Mouse (Mus musculus) neural tube, embryonic 14.5 days (tissue): Measurements from ENCODE around the gene Nos3. TPM values are rescaled to one million over a fixed set of nuclear protein-coding genes. Genes with fewer than 3 reads are reported as not detected.
"Not testable (repeated sequence)": the region's sequence is repeated elsewhere in the genome, so short reads cannot be mapped to it uniquely, and the experiment has no call there.

ENCODE experiments used
- ATAC-seq: fragments of 200-750 bp; cut with Nextera tagmentation; 2 replicates; pipeline ENCODE4 v1.8.0; 2017; ENCODE audit warnings: low read depth, mild to moderate bottlenecking, moderate TSS enrichment, moderate library complexity
- H3K27ac ChIP-seq: fragments of 300-500 bp; sonication (generic); 2 replicates; pipeline ENCODE4 v1.5.1; 2014; ENCODE audit warnings: low read depth, mild to moderate bottlenecking, control low read depth, low read length, moderate library complexity, mixed read lengths
- H3K27me3 ChIP-seq: fragments of 300-500 bp; sonication (generic); 2 replicates; pipeline ENCODE4 v1.6.1; 2014; ENCODE audit warnings: low read length; ENCODE audit not compliant: control insufficient read depth, insufficient read depth
- H3K36me3 ChIP-seq: fragments of 300-500 bp; sonication (generic); 2 replicates; pipeline ENCODE4 v1.6.1; 2014; ENCODE audit warnings: low read length, mixed read lengths; ENCODE audit not compliant: control insufficient read depth, insufficient read depth
- H3K4me1 ChIP-seq: fragments of 300-500 bp; sonication (generic); 2 replicates; pipeline ENCODE4 v1.6.1; 2014; ENCODE audit warnings: low read length; ENCODE audit not compliant: control insufficient read depth, insufficient read depth
- H3K4me2 ChIP-seq: fragments of 300-500 bp; sonication (generic); 2 replicates; pipeline ENCODE4 v1.6.1; 2014; ENCODE audit warnings: mild to moderate bottlenecking, low read depth, low read length, control low read depth
- H3K4me3 ChIP-seq: fragments of 300-500 bp; sonication (generic); 2 replicates; pipeline ENCODE4 v1.5.1; 2014; ENCODE audit warnings: low read depth, low read length, control low read depth, mixed read lengths
- H3K9ac ChIP-seq: fragments of 300-500 bp; sonication (generic); replicated peaks from 2 replicates; pipeline ENCODE4 v1.6.1; 2014; ENCODE audit warnings: low read depth, mild to moderate bottlenecking, control low read depth, low read length, mixed read lengths
- H3K9me3 ChIP-seq: fragments of 300-500 bp; sonication (generic); 2 replicates; pipeline ENCODE4 v1.6.1; 2016; ENCODE audit warnings: low read length; ENCODE audit not compliant: control insufficient read depth
- WGBS: fragments of 180-500 bp; shearing (Covaris S2); extraction: QIAGEN DNeasy Blood & Tissue Kit; methylation state at CpG from one replicate; pipeline ENCODE4 v1.1.7; 2014; 5-methylcytosine and 5-hydroxymethylcytosine counted together
- polyA plus RNA-seq: library from polyadenylated mRNA; unstranded; fragments of >200 nt; fragmentation: Nextera tagmentation; extraction: Ambion mirVana; gene quantifications from 2 replicates; pipeline ENCODE4 v1.2.1, GENCODE M21; 2014

Nos3 gene
- polyA plus RNA-seq, 1 experiment from 2014 or later, result 4.2 TPM

DNA sequence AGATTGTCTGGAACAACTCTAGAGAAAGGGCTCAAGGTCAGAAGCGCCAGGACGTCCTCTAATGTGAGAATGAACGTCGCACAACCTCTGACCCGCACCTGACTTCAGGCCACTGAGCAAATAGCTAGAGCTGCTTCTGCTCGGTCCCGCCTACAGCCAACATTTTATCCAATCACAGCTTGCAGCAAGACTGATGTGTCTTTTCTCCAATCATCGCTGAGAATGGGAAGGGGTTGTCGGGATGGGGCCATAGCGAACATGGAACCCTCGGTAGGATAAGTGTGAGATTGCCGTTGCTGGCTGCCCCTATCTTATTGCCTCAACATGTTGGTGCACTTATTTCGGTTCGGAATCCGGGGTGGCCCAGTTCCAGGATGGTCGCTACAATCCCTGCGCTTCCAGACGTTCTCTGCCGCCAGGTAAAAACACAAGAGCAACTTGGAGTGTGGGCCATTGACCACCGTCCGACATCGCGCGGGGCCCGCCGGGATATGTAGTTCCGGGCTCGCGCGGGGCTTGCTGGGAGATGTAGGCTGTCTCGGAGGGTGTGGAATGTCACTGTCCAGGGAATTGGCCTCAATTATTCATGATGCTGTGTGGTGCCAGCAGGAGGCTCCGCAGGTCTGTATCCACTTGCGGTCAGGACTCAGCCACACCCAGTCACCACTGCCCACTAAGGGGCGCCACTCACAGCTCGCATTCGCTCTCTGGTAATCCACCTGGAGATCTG is 29.7 kb downstream of the Nos3 start:
- Histone ChIP-seq H3K4me3 (peak overlapping the region; percentile 52), H3K27me3 (no peaks in the 10 kb centered on the region), H3K4me2 (peak overlapping the region; percentile 53), H3K27ac (peak overlapping the region; percentile 83), H3K4me1 (peaks cover 3% of the 10 kb centered on the region; the same call in 1 of the 2 replicates), H3K36me3 (no peaks in the 10 kb centered on the region), H3K9ac (peak overlapping the region; percentile 57), H3K9me3 (no peaks in the 10 kb centered on the region)
- peak; percentile 96 for ATAC-seq
- WGBS, result under 1% methylated on average over 36 of the region's 36 CpGs

DNA sequence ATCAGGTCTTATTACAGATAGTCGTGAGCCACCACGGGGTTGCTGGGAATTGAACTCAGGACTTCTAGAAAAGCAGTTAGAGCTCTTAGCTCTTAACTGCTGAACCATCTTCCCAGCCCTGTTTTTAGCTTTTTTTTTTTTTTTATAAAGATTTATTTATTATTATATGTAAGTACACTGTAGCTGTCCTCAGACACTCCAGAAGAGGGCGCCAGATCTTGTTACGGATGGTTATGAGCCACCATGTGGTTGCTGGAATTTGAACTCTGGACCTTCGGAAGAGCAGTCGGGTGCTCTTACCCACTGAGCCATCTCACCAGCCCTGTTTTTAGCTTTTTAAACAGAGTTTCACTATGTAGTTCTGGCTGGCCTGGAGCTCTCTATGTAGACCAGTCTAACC is 31.6 kb downstream of the Nos3 start:
- not testable (repeated sequence) for H3K9ac ChIP-seq, ATAC-seq, H3K27ac ChIP-seq

GRCm38 (mm10) chr5:24399686-24400085 is 35.1 kb downstream of the Nos3 start:
- no peak for ATAC-seq
- no peak overlapping the region for H3K4me2 ChIP-seq
- WGBS, result 94% methylated on average over 10 of the region's 10 CpGs
- no peak overlapping the region for H3K4me3 ChIP-seq
- H3K36me3 ChIP-seq, result peaks cover 13% of the 10 kb centered on the region
- no peaks in the 10 kb centered on the region for H3K27me3 ChIP-seq
- no peaks in the 10 kb centered on the region for H3K9me3 ChIP-seq
- H3K27ac ChIP-seq, result no peak overlapping the region
- H3K9ac ChIP-seq, result no peak overlapping the region
- peaks cover 3% of the 10 kb centered on the region; the same call in 1 of the 2 replicates for H3K4me1 ChIP-seq

More for the DNA sequence above, 31.6 kb downstream of the Nos3 start:
- 93% methylated on average over 6 of the region's 6 CpGs for WGBS
- H3K4me1 ChIP-seq, H3K4me3 ChIP-seq, H3K36me3 ChIP-seq, H3K27me3 ChIP-seq, H3K4me2 ChIP-seq, H3K9me3 ChIP-seq: not testable (repeated sequence)

DNA sequence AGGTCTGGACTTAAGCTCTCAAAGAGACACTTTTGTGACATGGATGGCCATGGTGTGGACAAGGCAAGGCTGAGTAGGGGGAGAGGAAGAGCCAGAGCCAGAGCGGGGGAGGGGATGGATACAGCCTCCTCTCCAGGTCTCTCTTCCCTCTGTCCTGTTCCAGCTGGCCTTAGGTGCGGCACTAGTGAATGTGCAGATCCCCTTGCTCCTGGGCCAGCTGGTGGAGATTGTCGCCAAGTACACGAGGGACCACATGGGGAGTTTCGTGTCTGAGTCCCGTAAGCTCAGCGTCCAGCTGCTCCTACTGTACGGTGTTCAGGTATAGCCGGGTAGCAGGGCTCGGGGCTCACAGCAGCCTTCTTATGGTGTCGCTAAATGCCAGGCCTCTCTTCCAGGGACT is 35.8 kb downstream of the Nos3 start:
- no peaks in the 10 kb centered on the region for H3K27me3 ChIP-seq
- H3K4me3 ChIP-seq, result no peak overlapping the region
- H3K9ac ChIP-seq, result no peak overlapping the region
- no peak overlapping the region for H3K27ac ChIP-seq
- peaks cover 13% of the 10 kb centered on the region for H3K36me3 ChIP-seq
- no peak for ATAC-seq
- no peak overlapping the region for H3K4me2 ChIP-seq
- 90% methylated on average over 11 of the region's 11 CpGs for WGBS
- no peaks in the 10 kb centered on the region for H3K4me1 ChIP-seq
- no peaks in the 10 kb centered on the region for H3K9me3 ChIP-seq

DNA sequence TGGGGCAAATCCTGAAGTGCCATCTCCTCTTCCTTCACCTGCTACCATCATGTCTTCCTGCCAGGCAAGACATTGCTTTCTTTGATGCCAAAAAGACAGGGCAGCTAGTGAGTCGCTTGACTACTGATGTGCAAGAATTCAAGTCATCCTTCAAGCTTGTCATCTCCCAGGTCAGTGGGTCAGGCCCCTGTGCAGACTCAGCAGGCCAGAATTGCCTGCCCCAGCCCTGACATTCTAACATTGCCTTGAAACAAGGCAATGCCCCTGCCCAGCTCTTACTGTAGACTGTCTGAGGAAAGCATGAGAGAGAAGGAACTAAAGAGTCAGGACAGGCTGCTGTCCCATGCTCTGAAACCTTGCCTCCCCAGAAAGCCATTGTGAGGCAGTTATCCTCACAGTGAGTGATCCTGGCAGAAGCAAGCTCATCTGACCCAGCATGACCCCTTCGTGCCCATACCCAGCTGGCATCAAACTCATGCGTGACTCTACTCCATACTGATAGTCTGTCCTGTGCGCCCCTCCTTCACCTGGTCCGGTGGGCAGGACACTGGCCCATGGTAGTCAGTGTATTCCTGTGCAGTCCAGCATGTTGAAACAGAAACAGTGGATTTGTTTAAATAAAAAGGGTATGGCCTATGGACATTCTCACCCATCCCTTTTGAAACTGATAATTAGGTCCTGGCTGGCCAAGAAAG is 36.4 kb downstream of the Nos3 start:
- Histone ChIP-seq H3K9me3 (no peaks in the 10 kb centered on the region), H3K36me3 (peaks cover 13% of the 10 kb centered on the region), H3K4me2 (no peak overlapping the region), H3K4me3 (no peak overlapping the region), H3K9ac (no peak overlapping the region), H3K27ac (no peak overlapping the region), H3K4me1 (no peaks in the 10 kb centered on the region), H3K27me3 (no peaks in the 10 kb centered on the region)
- no peak for ATAC-seq
- WGBS, result 94% methylated on average over 5 of the region's 5 CpGs

- 57% methylated on average over 9 of the region's 9 CpGs for WGBS
- no peaks in the 10 kb centered on the region for H3K4me1 ChIP-seq
- peak; percentile 64; the same call in 1 of the 2 replicates for ATAC-seq
- no peaks in the 10 kb centered on the region for H3K9me3 ChIP-seq
- no peak overlapping the region for H3K4me3 ChIP-seq
- no peaks in the 10 kb centered on the region for H3K27me3 ChIP-seq
- H3K4me2 ChIP-seq, result no peak overlapping the region
- H3K27ac ChIP-seq, result no peak overlapping the region
- H3K36me3 ChIP-seq, result peaks cover 14% of the 10 kb centered on the region
- H3K9ac ChIP-seq, result no peak overlapping the region
These were observed 37.4 kb downstream of the Nos3 start for GRCm38 (mm10) chr5:24401969-24402368.

DNA sequence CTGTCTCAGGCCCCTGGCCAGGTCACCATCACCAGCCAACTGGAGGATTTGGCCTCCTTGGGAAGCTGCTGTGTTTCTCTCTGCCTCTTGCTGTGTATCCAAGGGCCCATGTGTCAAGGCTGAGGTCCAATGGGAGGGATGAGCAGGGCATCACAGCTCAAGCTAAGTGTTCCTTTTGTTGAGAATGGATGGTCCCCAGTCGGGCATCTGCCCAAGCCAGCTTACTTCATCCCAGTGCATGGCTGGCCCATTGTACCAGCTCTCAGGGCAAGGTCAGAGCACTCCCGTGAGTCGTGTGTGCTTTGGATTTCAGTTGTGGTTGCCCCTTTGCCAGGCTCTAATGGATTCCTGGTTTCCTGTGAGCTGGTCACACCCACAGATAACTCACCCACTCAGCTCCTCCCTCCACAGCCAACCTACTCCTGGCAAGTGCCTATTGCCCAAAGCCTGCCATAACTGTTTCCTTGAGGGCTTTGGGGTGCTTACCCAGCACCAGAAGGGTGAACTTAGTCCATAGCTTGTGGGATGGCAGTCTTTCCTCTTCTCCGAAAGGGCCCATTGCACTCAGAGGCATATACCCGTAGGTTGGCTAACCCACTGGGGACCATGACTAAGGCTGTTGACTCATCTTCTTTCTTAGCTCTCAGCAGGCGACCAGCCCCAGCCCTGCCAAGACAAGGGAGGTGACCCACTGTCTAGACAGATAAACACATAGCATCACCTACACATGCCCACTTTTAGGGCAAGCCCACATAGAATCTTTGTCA is 40.2 kb downstream of the Nos3 start:
- peaks cover 22% of the 10 kb centered on the region for H3K36me3 ChIP-seq
- 91% methylated on average over 6 of the region's 6 CpGs for WGBS

GRCm38 (mm10) chr5:24405389-24405876 is 40.8 kb downstream of the Nos3 start:
- Histone ChIP-seq H3K9me3 (no peaks in the 10 kb centered on the region), H3K9ac (no peak overlapping the region), H3K27ac (no peak overlapping the region), H3K36me3 (peaks cover 19% of the 10 kb centered on the region), H3K4me2 (no peak overlapping the region), H3K4me1 (no peaks in the 10 kb centered on the region), H3K27me3 (no peaks in the 10 kb centered on the region), H3K4me3 (no peak overlapping the region)
- no peak for ATAC-seq
- WGBS, result 71% methylated on average over 3 of the region's 3 CpGs

More for the DNA sequence above, 40.2 kb downstream of the Nos3 start:
- no peaks in the 10 kb centered on the region for H3K27me3 ChIP-seq
- H3K4me3 ChIP-seq, result no peak overlapping the region
- ATAC-seq, result no peak
- H3K27ac ChIP-seq, result no peak overlapping the region
- no peak overlapping the region for H3K4me2 ChIP-seq
- no peak overlapping the region for H3K9ac ChIP-seq
- H3K4me1 ChIP-seq, result no peaks in the 10 kb centered on the region
- H3K9me3 ChIP-seq, result no peaks in the 10 kb centered on the region
